Mouse (Mus musculus) midbrain, embryonic 10.5 days (tissue): Measurements from ENCODE around the gene Gimap5. TPM values are rescaled to one million over a fixed set of nuclear protein-coding genes. Genes with fewer than 3 reads are reported as not detected.

ENCODE experiments used
- DNase-seq: peaks from one replicate; pipeline ENCODE4 v3.0.0-alpha.2; 2017; ENCODE audit warnings: low spot score
- H3K27ac ChIP-seq: fragments of 300-500 bp; sonication (generic); replicated peaks from 2 replicates; pipeline ENCODE4 v1.5.1; 2016; ENCODE audit warnings: mild to moderate bottlenecking
- H3K27me3 ChIP-seq: fragments of 300-500 bp; sonication (generic); 2 replicates; pipeline ENCODE4 v1.6.1; 2016; ENCODE audit warnings: low read depth, mild to moderate bottlenecking; ENCODE audit not compliant: poor library complexity, severe bottlenecking
- H3K36me3 ChIP-seq: fragments of 300-500 bp; sonication (generic); 2 replicates; pipeline ENCODE4 v1.6.1; 2016; ENCODE audit warnings: mild to moderate bottlenecking, moderate library complexity
- H3K4me1 ChIP-seq: fragments of 300-500 bp; sonication (generic); 2 replicates; pipeline ENCODE4 v1.6.1; 2016
- H3K4me3 ChIP-seq: fragments of 300-500 bp; sonication (generic); 2 replicates; pipeline ENCODE4 v1.5.1; 2016; ENCODE audit warnings: mild to moderate bottlenecking, moderate library complexity
- H3K9me3 ChIP-seq: fragments of 300-500 bp; sonication (generic); replicated peaks from 2 replicates; pipeline ENCODE4 v1.6.1; 2016; ENCODE audit warnings: mild to moderate bottlenecking
- WGBS: fragments of 180-500 bp; shearing (Covaris S2); methylation state at CpG from one replicate; pipeline ENCODE4 v1.1.7; 2016; 5-methylcytosine and 5-hydroxymethylcytosine counted together
- polyA plus RNA-seq: library from polyadenylated mRNA; unstranded; fragments of >200 nt; fragmentation: Nextera tagmentation; extraction: Ambion mirVana; gene quantifications from 2 replicates; pipeline ENCODE4 v1.2.1, GENCODE M21; 2016

Gene Gimap5
- 0.96 and 1.0 TPM in 2 replicates for polyA plus RNA-seq

GRCm38 (mm10) chr6:48745959-48746889, at the start of gene Gimap5:
Gene Gimap5 (plus strand): TSS chr6:48746197.
- H3K9me3 ChIP-seq: no peaks in the 10 kb centered on the region
- 49% methylated on average over 16 of the region's 16 CpGs for WGBS
- DNase-seq: no peak
- H3K27ac ChIP-seq: no peak within 1 kb of the TSS
- H3K4me3 ChIP-seq: no peak within 1 kb of the TSS
- no peaks in the 10 kb centered on the region for H3K36me3 ChIP-seq
- H3K4me1 ChIP-seq: peaks cover 19% of the 10 kb centered on the region
- peaks cover 42% of the 10 kb centered on the region for H3K27me3 ChIP-seq

GRCm38 (mm10) chr6:48696830-48697554, 49.0 kb upstream of the Gimap5 start:
- H3K9me3 ChIP-seq: no peaks in the 10 kb centered on the region
- H3K27me3 ChIP-seq: no peaks in the 10 kb centered on the region
- DNase-seq: peak; percentile 7
- no peak overlapping the region for H3K27ac ChIP-seq
- no peaks in the 10 kb centered on the region for H3K36me3 ChIP-seq
- 89% methylated on average over 4 of the region's 4 CpGs for WGBS
- H3K4me3 ChIP-seq: no peak overlapping the region
- H3K4me1 ChIP-seq: no peaks in the 10 kb centered on the region

GRCm38 (mm10) chr6:48697555-48697930, 48.5 kb upstream of the Gimap5 start:
- no peaks in the 10 kb centered on the region for H3K4me1 ChIP-seq
- H3K27ac ChIP-seq: no peak overlapping the region
- no peaks in the 10 kb centered on the region for H3K9me3 ChIP-seq
- DNase-seq: no peak
- no peaks in the 10 kb centered on the region for H3K36me3 ChIP-seq
- 65% methylated on average over 1 of the region's 1 CpGs for WGBS
- H3K4me3 ChIP-seq: no peak overlapping the region
- H3K27me3 ChIP-seq: no peaks in the 10 kb centered on the region

GRCm38 (mm10) chr6:48698066-48698856, 47.7 kb upstream of the Gimap5 start:
- Histone ChIP-seq H3K27me3 (no peaks in the 10 kb centered on the region), H3K36me3 (no peaks in the 10 kb centered on the region), H3K9me3 (no peaks in the 10 kb centered on the region), H3K27ac (no peak overlapping the region), H3K4me1 (no peaks in the 10 kb centered on the region), H3K4me3 (no peak overlapping the region)
- 80% methylated on average over 7 of the region's 7 CpGs for WGBS
- DNase-seq: no peak

GRCm38 (mm10) chr6:48698888-48699287, 47.1 kb upstream of the Gimap5 start:
- no peak for DNase-seq
- no peaks in the 10 kb centered on the region for H3K27me3 ChIP-seq
- no peak overlapping the region for H3K27ac ChIP-seq
- no peaks in the 10 kb centered on the region for H3K9me3 ChIP-seq
- no peak overlapping the region for H3K4me3 ChIP-seq
- no peaks in the 10 kb centered on the region for H3K36me3 ChIP-seq
- WGBS: 87% methylated on average over 3 of the region's 3 CpGs
- H3K4me1 ChIP-seq: no peaks in the 10 kb centered on the region

GRCm38 (mm10) chr6:48700251-48701075, 45.5 kb upstream of the Gimap5 start:
- Histone ChIP-seq H3K27me3 (no peaks in the 10 kb centered on the region), H3K4me1 (no peaks in the 10 kb centered on the region), H3K36me3 (no peaks in the 10 kb centered on the region), H3K4me3 (no peak overlapping the region), H3K9me3 (no peaks in the 10 kb centered on the region), H3K27ac (no peak overlapping the region)
- no peak for DNase-seq
- 61% methylated on average over 5 of the region's 5 CpGs for WGBS

- H3K36me3 ChIP-seq: no peaks in the 10 kb centered on the region
- 0 out of 2 replicates have a peak, but pooled peaks cover 5% of the 10 kb centered on the region for H3K4me1 ChIP-seq
- WGBS: 88% methylated on average over 7 of the region's 7 CpGs
- no peaks in the 10 kb centered on the region for H3K27me3 ChIP-seq
- H3K4me3 ChIP-seq: no peak overlapping the region
- no peak overlapping the region for H3K27ac ChIP-seq
- no peaks in the 10 kb centered on the region for H3K9me3 ChIP-seq
- DNase-seq: no peak
Observed at GRCm38 (mm10) chr6:48702146-48702545, 43.9 kb upstream of the Gimap5 start.

GRCm38 (mm10) chr6:48702601-48703000, 43.4 kb upstream of the Gimap5 start:
- no peaks in the 10 kb centered on the region for H3K36me3 ChIP-seq

GRCm38 (mm10) chr6:48704146-48704545, 41.9 kb upstream of the Gimap5 start:
- no peaks in the 10 kb centered on the region for H3K9me3 ChIP-seq
- H3K36me3 ChIP-seq: no peaks in the 10 kb centered on the region
- DNase-seq: no peak
- no peak overlapping the region for H3K27ac ChIP-seq
- H3K27me3 ChIP-seq: no peaks in the 10 kb centered on the region
- 0 out of 2 replicates have a peak, but pooled peaks cover 5% of the 10 kb centered on the region for H3K4me1 ChIP-seq
- no peak overlapping the region for H3K4me3 ChIP-seq

More at GRCm38 (mm10) chr6:48702601-48703000, 43.4 kb upstream of the Gimap5 start:
- H3K4me1 ChIP-seq: 0 out of 2 replicates have a peak, but pooled peaks cover 5% of the 10 kb centered on the region
- no peak for DNase-seq
- H3K27me3 ChIP-seq: no peaks in the 10 kb centered on the region
- no peaks in the 10 kb centered on the region for H3K9me3 ChIP-seq
- WGBS: 67% methylated on average over 5 of the region's 5 CpGs
- H3K4me3 ChIP-seq: no peak overlapping the region
- H3K27ac ChIP-seq: no peak overlapping the region

- Histone ChIP-seq H3K9me3 (no peaks in the 10 kb centered on the region), H3K27me3 (no peaks in the 10 kb centered on the region), H3K4me3 (no peak overlapping the region), H3K4me1 (0 out of 2 replicates have a peak, but pooled peaks cover 5% of the 10 kb centered on the region), H3K36me3 (no peaks in the 10 kb centered on the region), H3K27ac (no peak overlapping the region)
- 44% methylated on average over 3 of the region's 3 CpGs for WGBS
- no peak for DNase-seq
Observed at GRCm38 (mm10) chr6:48706130-48706529, 39.9 kb upstream of the Gimap5 start.

- WGBS: 59% methylated on average over 2 of the region's 2 CpGs
- Histone ChIP-seq H3K27ac (no peak within 1 kb of the TSS), H3K27me3 (no peaks in the 10 kb centered on the region), H3K4me3 (no peak within 1 kb of the TSS), H3K4me1 (no peaks in the 10 kb centered on the region), H3K9me3 (no peaks in the 10 kb centered on the region), H3K36me3 (no peaks in the 10 kb centered on the region)
- no peak for DNase-seq
Observed at GRCm38 (mm10) chr6:48718455-48718854, 27.5 kb upstream of the Gimap5 start, which contains the start of the genes Gm28053 and Gimap7. Gene Gm28053 (plus strand): TSS chr6:48718607. Gene Gimap7 (plus strand): TSS chr6:48718621.
